ENCODE assay signal across 15 mouse cellular contexts in genomic region chr6:101263544-101263943, GRCm38 (mm10).
DNase-seq lines count a peak whose midpoint lies in the region; ATAC-seq and TF ChIP-seq lines count a peak whose summit lies in the region.
"Had no signal": no experiment of that assay in that cellular context is flagged by ENCODE, and none has a peak within 500 bp of the region (broad histone marks: within the 10 kb centered on the region; RNA-seq: fewer than 3 reads in every experiment).

No protein-coding gene starts in this region.

- H3K4me3 ChIP-seq in neural tube, embryonic 11.5 days (ENCODE audit: low read depth, low read length) = no peak overlapping the region
- H3K4me3 ChIP-seq in hindbrain, embryonic 12.5 days = no peak overlapping the region
- no peak overlapping the region for H3K4me3 ChIP-seq in midbrain, embryonic 14.5 days (replicated peaks; ENCODE audit: low read depth, low read length)
- H3K4me3 ChIP-seq in kidney, adult 2 months (ENCODE audit: insufficient read depth, low read depth, low read length) = no peak overlapping the region
- H3K4me3 ChIP-seq: erythroblast, embryonic 14.5 days; hindbrain, embryonic 15.5 days had no signal

- no peak for TF ChIP-seq CTCF in kidney, adult 2 months (conservative IDR thresholded peaks at IDR 0.05; ENCODE audit: insufficient read depth, insufficient read length, low read depth, low read length)

- no peaks in the 10 kb centered on the region for H3K9me3 ChIP-seq in neural tube, embryonic 11.5 days (ENCODE audit: control insufficient read depth, low read length)
- no peaks in the 10 kb centered on the region for H3K9me3 ChIP-seq in hindbrain, embryonic 12.5 days (replicated peaks)
- H3K9me3 ChIP-seq in midbrain, embryonic 14.5 days (ENCODE audit: control insufficient read depth, low read length) = no peaks in the 10 kb centered on the region
- H3K9me3 ChIP-seq: hindbrain, embryonic 15.5 days had no signal

- no peaks in the 10 kb centered on the region for H3K27me3 ChIP-seq in neural tube, embryonic 11.5 days (ENCODE audit: control insufficient read depth, insufficient read depth, low read length)
- H3K27me3 ChIP-seq in hindbrain, embryonic 12.5 days = peaks cover 3% of the 10 kb centered on the region; the same call in 1 of the 2 replicates
- H3K27me3 ChIP-seq in midbrain, embryonic 14.5 days (ENCODE audit: control insufficient read depth, insufficient read depth, low read length) = peaks cover 5% of the 10 kb centered on the region; the same call in 1 of the 2 replicates
- no peaks in the 10 kb centered on the region for H3K27me3 ChIP-seq in kidney, adult 2 months (replicated peaks; ENCODE audit: control insufficient read depth, insufficient read depth, low read length)
- H3K27me3 ChIP-seq: hindbrain, embryonic 15.5 days had no signal

- H3K9ac ChIP-seq in neural tube, embryonic 11.5 days (ENCODE audit: low read length) = no peak overlapping the region
- H3K9ac ChIP-seq in hindbrain, embryonic 12.5 days = no peak overlapping the region
- H3K9ac ChIP-seq in midbrain, embryonic 14.5 days (replicated peaks; ENCODE audit: low read length) = no peak overlapping the region
- H3K9ac ChIP-seq: hindbrain, embryonic 15.5 days; liver, postnatal 0 days had no signal

- H3K27ac ChIP-seq in neural tube, embryonic 11.5 days (ENCODE audit: low read depth, low read length) = no peak overlapping the region; the same call in 1 of the 2 replicates
- H3K27ac ChIP-seq in hindbrain, embryonic 12.5 days = no peak overlapping the region
- no peak overlapping the region for H3K27ac ChIP-seq in midbrain, embryonic 14.5 days (replicated peaks; ENCODE audit: low read depth, low read length)
- H3K27ac ChIP-seq in kidney, adult 2 months (ENCODE audit: insufficient read depth, low read depth, low read length) = no peak overlapping the region
- H3K27ac ChIP-seq: hindbrain, embryonic 15.5 days had no signal

- ATAC-seq in neural tube, embryonic 11.5 days (ENCODE audit: insufficient read depth, low FRiP score, low TSS enrichment) = peak; percentile 32
- peak; percentile 38 for ATAC-seq in hindbrain, embryonic 12.5 days (ENCODE audit: low FRiP score)
- ATAC-seq in midbrain, embryonic 14.5 days (ENCODE audit: low FRiP score, low TSS enrichment) = peak; percentile 55
- ATAC-seq: CD4-positive, CD25-positive, alpha-beta regulatory T cell, adult 4 months; liver, postnatal 0 days had no signal

- no peaks in the 10 kb centered on the region for H3K36me3 ChIP-seq in neural tube, embryonic 11.5 days (ENCODE audit: control insufficient read depth, insufficient read depth, low read length)
- H3K36me3 ChIP-seq in hindbrain, embryonic 12.5 days = no peaks in the 10 kb centered on the region
- no peaks in the 10 kb centered on the region for H3K36me3 ChIP-seq in midbrain, embryonic 14.5 days (ENCODE audit: control insufficient read depth, insufficient read depth, low read length)
- H3K36me3 ChIP-seq in kidney, adult 2 months (ENCODE audit: control insufficient read depth, insufficient read depth, low read length) = no peaks in the 10 kb centered on the region
- H3K36me3 ChIP-seq: hindbrain, embryonic 15.5 days had no signal

- peaks cover 22% of the 10 kb centered on the region for H3K4me1 ChIP-seq in neural tube, embryonic 11.5 days (ENCODE audit: control insufficient read depth, insufficient read depth, low read length)
- peaks cover 46% of the 10 kb centered on the region for H3K4me1 ChIP-seq in hindbrain, embryonic 12.5 days
- H3K4me1 ChIP-seq in midbrain, embryonic 14.5 days (ENCODE audit: control insufficient read depth, insufficient read depth, low read length) = peaks cover 13% of the 10 kb centered on the region; the same call in 1 of the 2 replicates
- H3K4me1 ChIP-seq in kidney, adult 2 months (ENCODE audit: control insufficient read depth, insufficient read depth, low read length) = 0 out of 2 replicates have a peak, but pooled peaks cover 8% of the 10 kb centered on the region

- TF ChIP-seq POLR2A in kidney, adult 2 months (IDR thresholded peaks at IDR 0.05; ENCODE audit: low read depth, low read length) = no peak

- no peak overlapping the region for H3K4me2 ChIP-seq in neural tube, embryonic 11.5 days (ENCODE audit: low read depth)
- H3K4me2 ChIP-seq in hindbrain, embryonic 12.5 days (replicated peaks) = no peak overlapping the region
- no peak overlapping the region for H3K4me2 ChIP-seq in midbrain, embryonic 14.5 days (ENCODE audit: low read length)
- H3K4me2 ChIP-seq: hindbrain, embryonic 15.5 days had no signal

- peak; percentile 52 for DNase-seq in neural tube, embryonic 11.5 days (ENCODE audit: low spot score)
- no peak for DNase-seq in neural tube, embryonic 10.5 days (ENCODE audit: extremely low spot score, low spot score)
- DNase-seq in midbrain, embryonic 14.5 days = peak; percentile 63
- DNase-seq in kidney, adult 2 months = no peak
- DNase-seq in lung, postnatal 14 days = no peak
- no peak for DNase-seq in adrenal gland, adult 2 months
- DNase-seq: cerebellum, adult 8-10 months; heart, adult 18-20 months; kidney, postnatal 36 days; liver, postnatal 0 days; thymus, adult 2 months had no signal

- 3% methylated on average over 4 of the region's 4 CpGs for WGBS in neural tube, embryonic 11.5 days
- 7% methylated on average over 4 of the region's 4 CpGs for WGBS in hindbrain, embryonic 12.5 days
- 4% methylated on average over 4 of the region's 4 CpGs for WGBS in midbrain, embryonic 14.5 days
- WGBS in kidney, adult 2 months = 55% methylated on average over 4 of the region's 4 CpGs

Comparison
In these comparisons a context has a peak if more than half of its experiments do, and no peak if none do; other contexts are left out.
1. DNase-seq: peak in neural tube, embryonic 11.5 days (single experiment) and midbrain, embryonic 14.5 days (single experiment); none in neural tube, embryonic 10.5 days (single experiment), kidney, adult 2 months (single experiment), lung, postnatal 14 days (single experiment) and adrenal gland, adult 2 months (single experiment).
2. Peak in every context shown above with its lines, with median percentiles within 50 percentile points of each other: ATAC-seq.